In genomic region chr5:25100157-25100515, GRCm38 (mm10) we compare ENCODE assay signal across 8 mouse cellular contexts. TPM values are rescaled to one million over a fixed set of nuclear protein-coding genes. Genes with fewer than 3 reads are reported as not detected.
A peak's percentile ranks its signal among the peaks of the same experiment; 100 is the strongest.
DNase-seq lines count a peak whose midpoint lies in the region; ATAC-seq and TF ChIP-seq lines count a peak whose summit lies in the region.

No protein-coding gene starts in this region.

- H3K4me3 ChIP-seq in lung, adult 2 months (replicated peaks; ENCODE audit: extremely low read depth, low read depth, low read length) = peak overlapping the region; percentile 55
- H3K4me3 ChIP-seq in heart, embryonic 15.5 days = peak overlapping the region; percentile 58
- peak overlapping the region; percentile 57 for H3K4me3 ChIP-seq in liver, embryonic 13.5 days (replicated peaks)
- peak overlapping the region; percentile 82 for H3K4me3 ChIP-seq in small intestine, adult 2 months (ENCODE audit: low read depth, low read length)

- H3K4me1 ChIP-seq in lung, adult 2 months (ENCODE audit: control insufficient read depth, insufficient read depth, low read length) = no peaks in the 10 kb centered on the region
- peaks cover 33% of the 10 kb centered on the region for H3K4me1 ChIP-seq in heart, embryonic 15.5 days (replicated peaks)
- H3K4me1 ChIP-seq in liver, embryonic 13.5 days (replicated peaks) = peaks cover 8% of the 10 kb centered on the region
- H3K4me1 ChIP-seq in small intestine, adult 2 months (ENCODE audit: control insufficient read depth, insufficient read depth, insufficient read length, low read length) = peaks cover 12% of the 10 kb centered on the region

- no peak for TF ChIP-seq CTCF in lung, adult 2 months (IDR thresholded peaks at IDR 0.05; ENCODE audit: insufficient read depth, low read length)
- no peak for TF ChIP-seq CTCF in small intestine, adult 2 months (IDR thresholded peaks at IDR 0.05; ENCODE audit: extremely low read depth, insufficient read length, insufficient replicate concordance, low read depth, low read length)

- no peaks in the 10 kb centered on the region for H3K9me3 ChIP-seq in heart, embryonic 15.5 days (replicated peaks)
- no peaks in the 10 kb centered on the region for H3K9me3 ChIP-seq in liver, embryonic 13.5 days (replicated peaks)

- peak; percentile 7; the same call in 1 of the 2 replicates for TF ChIP-seq POLR2A in lung, adult 2 months (IDR thresholded peaks at IDR 0.05; ENCODE audit: borderline replicate concordance, extremely low read depth, low read depth, low read length)
- 0 out of 2 replicates have a peak, but pooled peaks have one; percentile 5 for TF ChIP-seq POLR2A in small intestine, adult 2 months (IDR thresholded peaks at IDR 0.05; ENCODE audit: low read depth, low read length)

- peak overlapping the region; percentile 97 for H3K4me2 ChIP-seq in heart, embryonic 15.5 days
- peak overlapping the region; percentile 74 for H3K4me2 ChIP-seq in liver, embryonic 13.5 days

- no peak for DNase-seq in lung, adult 2 months
- DNase-seq in lung, postnatal 25 days (ENCODE audit: low spot score) = no peak
- DNase-seq in liver, embryonic 13.5 days = no peak
- no peak for DNase-seq in yolk sac, embryonic 10.5 days (ENCODE audit: low spot score)
- no peak for DNase-seq in cerebellum, postnatal 14 days

- peak overlapping the region; percentile 58 for H3K27ac ChIP-seq in heart, embryonic 15.5 days
- H3K27ac ChIP-seq in liver, embryonic 13.5 days = no peak overlapping the region
- H3K27ac ChIP-seq in small intestine, adult 2 months (ENCODE audit: insufficient read depth, low read depth, low read length) = peak overlapping the region; percentile 72

- WGBS in lung, adult 2 months = under 1% methylated on average over 26 of the region's 26 CpGs
- under 1% methylated on average over 26 of the region's 26 CpGs for WGBS in heart, embryonic 15.5 days
- WGBS in liver, embryonic 13.5 days (ENCODE audit: insufficient replicate concordance) = 1% methylated on average over 26 of the region's 26 CpGs
- WGBS in small intestine, adult 2 months = under 1% methylated on average over 26 of the region's 26 CpGs

- H3K9ac ChIP-seq in heart, embryonic 15.5 days = peak overlapping the region; percentile 71
- peak overlapping the region; percentile 57; the same call in 1 of the 2 replicates for H3K9ac ChIP-seq in liver, embryonic 13.5 days

- H3K36me3 ChIP-seq in heart, embryonic 15.5 days = no peaks in the 10 kb centered on the region
- no peaks in the 10 kb centered on the region for H3K36me3 ChIP-seq in liver, embryonic 13.5 days
- H3K36me3 ChIP-seq in small intestine, adult 2 months (ENCODE audit: control insufficient read depth, insufficient read depth, low read length) = no peaks in the 10 kb centered on the region

- 0 out of 2 replicates have a peak, but pooled peaks cover 3% of the 10 kb centered on the region for H3K27me3 ChIP-seq in heart, embryonic 15.5 days
- H3K27me3 ChIP-seq in liver, embryonic 13.5 days = peaks cover 45% of the 10 kb centered on the region
- no peaks in the 10 kb centered on the region for H3K27me3 ChIP-seq in small intestine, adult 2 months (ENCODE audit: control insufficient read depth, insufficient read depth, low read length)

- peak; percentile 1; the same call in 1 of the 2 replicates for ATAC-seq in common myeloid progenitor, adult 5-6 weeks (replicated peaks; ENCODE audit: low read depth, poor library complexity, severe bottlenecking)
- ATAC-seq in heart, embryonic 15.5 days (replicated peaks; ENCODE audit: insufficient number of reproducible peaks, insufficient read depth, low FRiP score, low read depth) = 0 out of 2 replicates have a peak, but pooled peaks have one; percentile 0
- no peak for ATAC-seq in liver, embryonic 13.5 days (ENCODE audit: low read depth)

RNA-seq across cellular contexts. Expression of gene Prkag2, which starts 0.3 kb away (rescaled TPM):
- 10.9 and 18.0 TPM in 2 replicates for polyA plus RNA-seq in lung, adult 2 months (2012; rRNA removed)
- total RNA-seq in common myeloid progenitor, adult 5-6 weeks (2017) = 17.6 and 26.3 TPM in 2 replicates
- polyA plus RNA-seq in heart, embryonic 15.5 days (2015; fragmentation: Nextera tagmentation; extraction: Ambion mirVana) = 94.2 and 102 TPM in 2 replicates
- 4.3 and 5.3 TPM in 2 replicates for polyA plus RNA-seq in liver, embryonic 13.5 days (2015; fragmentation: Nextera tagmentation; extraction: Ambion mirVana)
- 7.6 and 13.8 TPM in 2 replicates for polyA plus RNA-seq in small intestine, adult 2 months (2012; rRNA removed)
